Mouse (Mus musculus): ENCODE data around the gene Tceanc.

The Tceanc gene

GRCm38 (mm10) chrX:166479365-166479983, 38.9 kb downstream of the Tceanc start, which contains the start of gene Rab9:
Gene Rab9, minus strand, starts transcription at chrX:166479867.
- peak; percentile 93 for DNase-seq (ENCODE audit: extremely low spot score)

- peak; percentile 2 for DNase-seq (ENCODE audit: extremely low spot score)
Measured at GRCm38 (mm10) chrX:166478631-166479364, 39.6 kb downstream of the Tceanc start.

GRCm38 (mm10) chrX:166477393-166477792, 41.0 kb downstream of the Tceanc start:
- DNase-seq (ENCODE audit: extremely low spot score): no peak

GRCm38 (mm10) chrX:166472612-166473011, 45.8 kb downstream of the Tceanc start:
- DNase-seq (ENCODE audit: extremely low spot score): no peak

GRCm38 (mm10) chrX:166468321-166468720, 50.0 kb downstream of the Tceanc start:
- DNase-seq (ENCODE audit: extremely low spot score): no peak

GRCm38 (mm10) chrX:166455525-166455924, 62.8 kb downstream of the Tceanc start:
- DNase-seq (ENCODE audit: extremely low spot score): no peak

GRCm38 (mm10) chrX:166454331-166454730, 64.0 kb downstream of the Tceanc start:
- DNase-seq (ENCODE audit: extremely low spot score): no peak

GRCm38 (mm10) chrX:166453532-166453931, 64.8 kb downstream of the Tceanc start:
- DNase-seq (ENCODE audit: extremely low spot score): no peak

All from embryo, embryonic 9.5 days (tissue).